Mouse (Mus musculus): ENCODE data around the gene Cbfb. TPM values are rescaled to one million over a fixed set of nuclear protein-coding genes. Genes with fewer than 3 reads are reported as not detected.
A peak's percentile ranks its signal among the peaks of the same experiment; 100 is the strongest.
"Not testable (repeated sequence)": the region's sequence is repeated elsewhere in the genome, so short reads cannot be mapped to it uniquely, and the experiment has no call there.

Gene Cbfb
- total and polyA plus RNA-seq, 3 experiments = 32.5 to 37.9 TPM; not detected in 1

DNA sequence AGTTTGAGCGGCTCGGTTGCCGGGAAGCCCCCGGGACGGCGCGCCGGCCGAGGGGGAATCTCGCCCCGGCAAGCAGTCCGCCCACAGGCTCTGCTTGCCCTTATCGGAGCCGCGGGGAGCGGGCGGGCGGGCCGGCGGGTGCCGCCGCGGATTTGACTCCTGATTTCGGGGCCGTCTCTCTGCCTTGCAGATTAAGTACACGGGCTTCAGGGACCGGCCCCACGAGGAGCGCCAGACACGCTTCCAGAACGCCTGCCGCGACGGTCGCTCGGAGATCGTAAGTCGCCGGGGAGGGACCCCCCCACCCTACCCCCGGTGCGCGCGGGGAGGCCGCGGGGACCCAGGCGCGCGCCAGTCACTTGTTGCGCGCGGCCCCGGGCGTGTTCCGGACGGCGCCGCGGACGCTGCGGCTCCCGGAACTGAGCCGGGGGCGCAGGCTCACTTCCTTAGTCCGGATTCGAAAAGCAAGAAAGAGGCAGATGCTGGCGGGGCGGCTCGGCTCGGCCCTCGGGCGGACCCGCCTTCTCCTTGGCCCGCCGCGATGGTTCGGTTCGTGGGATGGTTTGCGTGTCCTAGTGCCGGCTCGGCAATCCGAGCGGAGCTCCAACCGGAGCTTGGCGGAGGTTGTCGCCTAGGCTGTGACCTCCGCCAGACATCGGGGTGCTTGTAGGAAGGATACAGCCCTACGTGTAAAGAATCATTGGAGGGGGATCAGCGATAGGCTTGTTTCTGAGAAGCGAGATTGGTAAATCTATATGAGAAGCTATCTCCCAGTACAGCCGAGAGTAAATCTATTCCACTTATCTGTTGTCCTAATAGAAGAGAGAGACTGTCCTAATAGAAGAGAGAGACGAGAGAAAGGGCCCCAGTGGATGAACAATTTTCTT, 885 bp downstream of the Cbfb start:
- Histone ChIP-seq H3K4me3 (ENCODE audit: control insufficient read depth in 1 of 2, insufficient read depth in 1 of 2, low read depth in 2 of 2, low read length in 2 of 2) (peak overlapping the region; percentile 79 to 89), H3K79me2 (ENCODE audit: control insufficient read depth, insufficient read depth, low read length, poor library complexity) (peaks cover 29% of the 10 kb centered on the region), H3K36me3 (ENCODE audit: control insufficient read depth in 1 of 2, insufficient read depth in 2 of 2, low read length in 2 of 2) (peaks cover 0 to 18% of the 10 kb centered on the region in 2 experiments; a peak in 3 of 4 replicates), H3K4me1 (ENCODE audit: control insufficient read depth in 1 of 2, insufficient read depth in 2 of 2, low read length in 2 of 2) (peaks cover 4 to 17% of the 10 kb centered on the region in 2 experiments), H3K27me3 (ENCODE audit: control insufficient read depth in 1 of 2, insufficient read depth in 2 of 2, low read length in 2 of 2) (no peaks in the 10 kb centered on the region), H3K9me3 (replicated peaks; ENCODE audit: insufficient read depth, low read length) (no peaks in the 10 kb centered on the region), H3K9ac (ENCODE audit: control insufficient read depth, low read depth, low read length, poor library complexity, severe bottlenecking) (peak overlapping the region; percentile 99), H3K27ac (ENCODE audit: control insufficient read depth, low read depth, low read length) (peak overlapping the region; percentile 90)
- TF ChIP-seq MYC (IDR thresholded peaks at IDR 0.05; ENCODE audit: low read depth, low read length) (no peak), NRF1 (IDR thresholded peaks at IDR 0.05; ENCODE audit: insufficient read depth, low read depth, low read length, poor library complexity, severe bottlenecking) (0 out of 2 replicates have a peak, but pooled peaks have one; percentile 38), POLR2A (IDR thresholded peaks at IDR 0.05; ENCODE audit: control insufficient read depth in 1 of 2, insufficient read depth in 1 of 2, low read depth in 1 of 2, low read length in 2 of 2, poor library complexity in 1 of 2) (peak in 1 of 2 experiments; percentile 37; a peak in 1 of 4 replicates), RCOR1 (IDR thresholded peaks at IDR 0.05; ENCODE audit: low read depth, low read length) (peak; percentile 82), ELF1 (IDR thresholded peaks at IDR 0.05; ENCODE audit: low read depth, low read length) (peak; percentile 55; the same call in 1 of the 2 replicates), USF2 (IDR thresholded peaks at IDR 0.05; ENCODE audit: borderline replicate concordance in 1 of 2, insufficient read depth in 1 of 2, low read depth in 1 of 2, low read length in 2 of 2) (no peak), TBP (IDR thresholded peaks at IDR 0.05; ENCODE audit: low read depth, low read length) (no peak), ETS1 (IDR thresholded peaks at IDR 0.05; ENCODE audit: low read depth, low read length) (no peak), RAD21 (IDR thresholded peaks at IDR 0.05; ENCODE audit: low read depth, low read length) (no peak), E2F4 (IDR thresholded peaks at IDR 0.05; ENCODE audit: borderline replicate concordance, low read depth, low read length) (no peak), MEF2A (IDR thresholded peaks at IDR 0.05; ENCODE audit: extremely low read depth, insufficient replicate concordance, low read depth, low read length, poor library complexity, severe bottlenecking) (no peak), MXI1 (IDR thresholded peaks at IDR 0.05; ENCODE audit: low read depth, low read length) (peak; percentile 23; the same call in 1 of the 2 replicates), ZMIZ1 (IDR thresholded peaks at IDR 0.05; ENCODE audit: low read depth, low read length) (0 out of 2 replicates have a peak, but pooled peaks have one; percentile 40)
- peak; percentile 70 for DNase-seq (ENCODE audit: low read depth, low spot score)

DNA sequence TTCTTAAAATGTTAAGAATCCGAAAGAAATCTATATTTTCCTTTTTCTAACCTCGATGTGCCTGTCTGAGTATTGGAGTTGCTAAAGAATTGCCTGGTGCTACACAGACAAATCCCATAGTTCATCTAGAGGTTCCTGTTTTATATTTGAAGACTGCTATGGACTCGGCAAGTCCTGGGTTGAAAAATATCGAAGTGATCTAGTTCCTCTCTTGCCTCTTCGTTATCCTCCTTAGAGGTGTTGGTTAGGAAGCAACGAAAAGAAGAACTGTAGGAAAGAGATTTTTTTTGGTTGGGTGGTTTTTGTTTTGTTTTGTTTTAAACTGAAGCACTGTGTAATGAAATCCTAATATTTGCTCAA, 1.5 kb downstream of the Cbfb start:
- Histone ChIP-seq H3K9me3 (replicated peaks; ENCODE audit: insufficient read depth, low read length) (no peaks in the 10 kb centered on the region), H3K4me1 (ENCODE audit: control insufficient read depth in 1 of 2, insufficient read depth in 2 of 2, low read length in 2 of 2) (peaks cover 4 to 17% of the 10 kb centered on the region in 2 experiments), H3K27me3 (ENCODE audit: control insufficient read depth in 1 of 2, insufficient read depth in 2 of 2, low read length in 2 of 2) (no peaks in the 10 kb centered on the region), H3K4me3 (ENCODE audit: control insufficient read depth in 1 of 2, insufficient read depth in 1 of 2, low read depth in 2 of 2, low read length in 2 of 2) (peak overlapping the region; percentile 79 to 89), H3K79me2 (ENCODE audit: control insufficient read depth, insufficient read depth, low read length, poor library complexity) (peaks cover 29% of the 10 kb centered on the region), H3K36me3 (ENCODE audit: control insufficient read depth in 1 of 2, insufficient read depth in 2 of 2, low read length in 2 of 2) (peaks cover 0 to 18% of the 10 kb centered on the region in 2 experiments; a peak in 3 of 4 replicates), H3K9ac (ENCODE audit: control insufficient read depth, low read depth, low read length, poor library complexity, severe bottlenecking) (peak overlapping the region; percentile 99), H3K27ac (ENCODE audit: control insufficient read depth, low read depth, low read length) (peak overlapping the region; percentile 90)
- DNase-seq (ENCODE audit: low read depth, low spot score) = peak; percentile 82
- TF ChIP-seq ZMIZ1 (IDR thresholded peaks at IDR 0.05; ENCODE audit: low read depth, low read length) = no peak
- no peak for TF ChIP-seq MAX (IDR thresholded peaks at IDR 0.05; ENCODE audit: low read length)
- 0 out of 4 replicates have a peak, but pooled peaks of 1 of the 2 experiments have one; percentile 34 for TF ChIP-seq EP300 (IDR thresholded peaks at IDR 0.05; ENCODE audit: low read depth in 1 of 2, low read length in 2 of 2)
- TF ChIP-seq MYC (IDR thresholded peaks at IDR 0.05; ENCODE audit: low read depth, low read length) = 0 out of 2 replicates have a peak, but pooled peaks have one; percentile 23
- 0 out of 2 replicates have a peak, but pooled peaks have one; percentile 60 for TF ChIP-seq RCOR1 (IDR thresholded peaks at IDR 0.05; ENCODE audit: low read depth, low read length)
- peak; percentile 69 for TF ChIP-seq TBP (IDR thresholded peaks at IDR 0.05; ENCODE audit: low read depth, low read length)
- TF ChIP-seq TCF12 (IDR thresholded peaks at IDR 0.05; ENCODE audit: low read depth, low read length) = 0 out of 2 replicates have a peak, but pooled peaks have one; percentile 6

DNA sequence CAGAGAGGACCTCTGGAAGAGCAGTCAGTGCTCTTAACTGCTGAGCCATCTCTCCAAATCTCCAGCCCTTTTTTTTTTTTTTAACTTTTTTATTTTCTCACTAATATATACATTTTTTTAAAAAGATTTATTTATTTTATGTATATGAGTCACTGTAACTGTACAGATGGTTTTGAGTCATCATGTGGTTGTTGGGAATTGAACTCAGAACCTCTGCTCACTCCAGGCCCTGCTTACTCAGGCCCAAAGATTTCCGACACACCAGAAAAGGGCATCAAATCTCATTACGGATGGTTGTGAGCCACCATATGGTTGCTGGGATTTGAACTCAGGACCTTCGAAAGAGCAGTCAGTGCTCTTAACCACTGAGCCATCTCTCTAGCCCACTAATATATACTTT, 4.8 kb downstream of the Cbfb start:
- not testable (repeated sequence) for H3K27me3 ChIP-seq (ENCODE audit: control insufficient read depth in 1 of 2, insufficient read depth in 2 of 2, low read length in 2 of 2); DNase-seq (ENCODE audit: low read depth, low spot score); H3K9ac ChIP-seq (ENCODE audit: control insufficient read depth, low read depth, low read length, poor library complexity, severe bottlenecking); H3K4me3 ChIP-seq (ENCODE audit: control insufficient read depth in 1 of 2, insufficient read depth in 1 of 2, low read depth in 2 of 2, low read length in 2 of 2); H3K9me3 ChIP-seq (replicated peaks; ENCODE audit: insufficient read depth, low read length); H3K27ac ChIP-seq (ENCODE audit: control insufficient read depth, low read depth, low read length); H3K4me1 ChIP-seq (ENCODE audit: control insufficient read depth in 1 of 2, insufficient read depth in 2 of 2, low read length in 2 of 2)
- Histone ChIP-seq H3K36me3 (ENCODE audit: control insufficient read depth in 1 of 2, insufficient read depth in 2 of 2, low read length in 2 of 2) (peaks cover 12 to 13% of the 10 kb centered on the region in 2 experiments), H3K79me2 (ENCODE audit: control insufficient read depth, insufficient read depth, low read length, poor library complexity) (peaks cover 29% of the 10 kb centered on the region)

Measured in MEL (cell line).